Mouse (Mus musculus) midbrain, embryonic 15.5 days (tissue): Measurements from ENCODE around the gene Cldn18. TPM values are rescaled to one million over a fixed set of nuclear protein-coding genes. Genes with fewer than 3 reads are reported as not detected.

Source experiments
- ATAC-seq: fragments of 200-750 bp; cut with Nextera tagmentation; replicated peaks from 2 replicates; pipeline ENCODE4 v1.8.0; 2017; ENCODE audit warnings: moderate TSS enrichment
- H3K27ac ChIP-seq: fragments of 300-500 bp; sonication (generic); 2 replicates; pipeline ENCODE4 v1.5.1; 2015; ENCODE audit warnings: mild to moderate bottlenecking, inconsistent platforms
- H3K27me3 ChIP-seq: fragments of 300-500 bp; sonication (generic); replicated peaks from 2 replicates; pipeline ENCODE4 v1.6.1; 2015; ENCODE audit warnings: inconsistent platforms
- H3K36me3 ChIP-seq: fragments of 300-500 bp; sonication (generic); replicated peaks from 2 replicates; pipeline ENCODE4 v1.6.1; 2015; ENCODE audit warnings: inconsistent platforms
- H3K4me1 ChIP-seq: fragments of 300-500 bp; sonication (generic); 2 replicates; pipeline ENCODE4 v1.6.1; 2015; ENCODE audit warnings: inconsistent platforms
- H3K4me2 ChIP-seq: fragments of 300-500 bp; sonication (generic); 2 replicates; pipeline ENCODE4 v1.6.1; 2015; ENCODE audit warnings: inconsistent platforms, mild to moderate bottlenecking, moderate library complexity
- H3K4me3 ChIP-seq: fragments of 300-500 bp; sonication (generic); 2 replicates; pipeline ENCODE4 v1.5.1; 2015; ENCODE audit warnings: mild to moderate bottlenecking, inconsistent platforms
- H3K9ac ChIP-seq: fragments of 300-500 bp; sonication (generic); 2 replicates; pipeline ENCODE4 v1.6.1; 2015; ENCODE audit warnings: mild to moderate bottlenecking, inconsistent platforms
- H3K9me3 ChIP-seq: fragments of 300-500 bp; sonication (generic); 2 replicates; pipeline ENCODE4 v1.6.1; 2016; ENCODE audit warnings: inconsistent platforms
- WGBS: fragments of 180-500 bp; shearing (Covaris S2); methylation state at CpG from one replicate; pipeline ENCODE4 v1.1.7; 2015; ENCODE audit warnings: mixed read lengths; 5-methylcytosine and 5-hydroxymethylcytosine counted together
- polyA plus RNA-seq: library from polyadenylated mRNA; unstranded; fragments of >200 nt; fragmentation: Nextera tagmentation; extraction: Ambion mirVana; gene quantifications from 2 replicates; pipeline ENCODE4 v1.2.1, GENCODE M21; 2015

The Cldn18 gene
- polyA plus RNA-seq: not detected in 2 replicates

DNA sequence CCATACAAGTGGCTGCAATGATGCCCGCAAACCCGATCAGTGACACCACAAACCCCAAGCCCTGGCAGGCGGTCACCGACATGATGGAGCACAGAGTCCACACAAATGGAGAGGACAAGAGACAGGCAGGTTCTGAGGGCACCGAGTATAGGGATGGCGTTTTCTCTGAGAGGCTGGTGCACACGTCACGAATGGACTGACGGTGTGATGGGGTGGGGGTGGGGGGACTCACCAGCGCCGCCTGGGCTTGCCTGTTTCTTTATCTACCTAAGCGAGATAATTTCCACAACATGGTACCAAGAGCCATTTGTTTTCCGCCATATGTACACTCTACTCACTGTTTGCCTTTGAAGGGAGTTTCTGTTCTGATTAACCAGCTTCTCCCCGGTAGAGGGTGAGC, at the start of gene Cldn18:
TSS of gene Cldn18 (minus strand) at position 134 of the 400 bp plus-strand sequence.
- ATAC-seq: no peak
- 93% methylated on average over 14 of the region's 14 CpGs for WGBS
- no peaks in the 10 kb centered on the region for H3K9me3 ChIP-seq

DNA sequence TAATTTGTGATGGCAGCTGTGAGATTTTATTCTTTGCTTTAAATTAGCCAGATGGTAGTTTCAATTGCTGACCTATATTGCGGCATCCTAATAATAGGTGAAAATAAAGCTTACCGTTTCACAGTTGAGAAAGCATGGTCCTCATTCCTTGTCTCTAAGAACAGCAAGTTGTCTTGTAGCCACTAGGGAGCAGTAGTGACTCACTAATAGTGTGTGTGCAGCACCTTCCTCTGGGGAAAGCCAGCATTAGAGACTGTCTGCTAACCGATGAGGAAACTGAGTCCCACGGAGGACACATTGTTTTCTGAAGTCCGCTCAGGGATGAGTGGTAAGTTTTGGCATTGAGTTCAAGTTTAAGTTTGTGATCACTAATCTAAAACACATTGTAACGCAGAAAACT, 46.5 kb upstream of the Cldn18 start:
- Histone ChIP-seq H3K9ac (no peak overlapping the region), H3K27me3 (no peaks in the 10 kb centered on the region), H3K9me3 (no peaks in the 10 kb centered on the region), H3K27ac (no peak overlapping the region), H3K36me3 (no peaks in the 10 kb centered on the region), H3K4me2 (no peak overlapping the region), H3K4me3 (no peak overlapping the region), H3K4me1 (no peaks in the 10 kb centered on the region)
- ATAC-seq: no peak
- WGBS: 51% methylated on average over 6 of the region's 6 CpGs

More for the DNA sequence above, at the start of gene Cldn18:
- no peaks in the 10 kb centered on the region for H3K27me3 ChIP-seq
- no peaks in the 10 kb centered on the region for H3K4me1 ChIP-seq
- no peak within 1 kb of the TSS for H3K4me3 ChIP-seq
- H3K4me2 ChIP-seq: no peak within 1 kb of the TSS
- H3K36me3 ChIP-seq: no peaks in the 10 kb centered on the region
- no peak within 1 kb of the TSS for H3K9ac ChIP-seq
- H3K27ac ChIP-seq: no peak within 1 kb of the TSS

DNA sequence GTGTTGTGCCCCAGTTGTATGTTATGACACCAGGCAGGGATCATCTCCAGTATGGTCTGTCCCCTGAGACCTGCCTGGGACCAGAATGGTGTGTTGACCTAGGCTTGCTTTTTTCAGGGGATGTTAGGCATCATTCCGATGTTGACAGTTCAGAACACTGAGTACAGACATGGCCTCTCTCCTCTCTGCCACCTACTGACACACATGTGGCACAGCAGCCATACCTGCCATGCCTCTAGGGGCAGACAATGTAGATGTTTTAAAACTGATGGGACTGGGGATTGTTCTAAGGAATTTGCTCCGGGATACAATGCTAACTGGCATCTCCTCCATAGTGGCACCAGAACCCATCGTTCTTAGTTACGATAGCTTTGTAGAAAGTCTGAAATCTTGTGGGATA, 33.2 kb upstream of the Cldn18 start:
- 80% methylated on average over 4 of the region's 4 CpGs for WGBS
- H3K9me3 ChIP-seq: no peaks in the 10 kb centered on the region
- no peak overlapping the region for H3K9ac ChIP-seq
- H3K4me2 ChIP-seq: no peak overlapping the region
- no peaks in the 10 kb centered on the region for H3K36me3 ChIP-seq
- no peaks in the 10 kb centered on the region for H3K4me1 ChIP-seq
- no peak overlapping the region for H3K27ac ChIP-seq
- H3K4me3 ChIP-seq: no peak overlapping the region
- H3K27me3 ChIP-seq: no peaks in the 10 kb centered on the region
- ATAC-seq: no peak

DNA sequence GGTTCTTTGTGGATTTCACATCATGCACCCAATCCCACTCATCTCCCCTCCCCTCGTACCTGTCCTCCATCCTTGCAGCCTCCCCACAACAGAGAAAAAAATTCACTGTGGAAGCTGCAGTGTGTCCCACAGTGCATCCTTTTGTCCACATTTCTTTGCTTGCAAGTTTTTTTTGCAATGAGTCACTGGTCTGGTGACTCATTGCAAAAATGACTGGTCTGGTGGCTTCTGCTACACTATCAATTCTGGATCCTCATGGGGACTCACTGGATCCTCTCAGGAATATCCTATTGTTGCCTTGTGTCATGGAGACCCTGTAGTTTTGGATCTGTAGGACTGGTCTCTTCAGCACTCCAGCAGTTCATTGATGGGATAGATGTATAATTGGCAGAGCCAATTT, 31.2 kb upstream of the Cldn18 start:
- Histone ChIP-seq H3K27ac (no peak overlapping the region), H3K4me3 (no peak overlapping the region), H3K4me1 (no peaks in the 10 kb centered on the region), H3K4me2 (no peak overlapping the region), H3K36me3 (no peaks in the 10 kb centered on the region), H3K27me3 (no peaks in the 10 kb centered on the region), H3K9me3 (no peaks in the 10 kb centered on the region), H3K9ac (no peak overlapping the region)
- 64% methylated on average over 1 of the region's 1 CpGs for WGBS
- ATAC-seq: no peak

GRCm38 (mm10) chr9:99747731-99748130, 30.7 kb upstream of the Cldn18 start:
- Histone ChIP-seq H3K9ac (no peak overlapping the region), H3K27me3 (no peaks in the 10 kb centered on the region), H3K4me3 (no peak overlapping the region), H3K36me3 (no peaks in the 10 kb centered on the region), H3K4me2 (no peak overlapping the region), H3K4me1 (no peaks in the 10 kb centered on the region), H3K27ac (no peak overlapping the region), H3K9me3 (no peaks in the 10 kb centered on the region)
- 68% methylated on average over 4 of the region's 4 CpGs for WGBS
- ATAC-seq: no peak

DNA sequence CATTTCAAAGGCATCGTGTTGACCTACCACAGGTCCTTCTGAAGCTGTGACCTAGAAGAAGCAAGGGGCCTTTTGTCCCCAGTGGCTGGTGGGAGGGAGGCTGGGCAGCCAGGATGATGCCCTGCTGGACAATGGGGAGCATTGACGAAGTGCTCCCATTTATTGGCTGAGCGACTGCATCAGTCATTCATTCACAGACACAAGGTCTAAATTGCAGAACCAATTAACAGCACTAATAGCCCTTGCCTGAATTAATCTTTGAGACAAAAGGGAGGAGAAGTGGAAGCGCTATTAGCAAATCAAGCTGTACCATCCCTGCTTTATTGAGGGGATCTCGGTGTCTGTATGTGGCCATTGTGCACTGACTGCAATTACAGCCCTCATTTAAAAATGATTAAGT, 27.5 kb upstream of the Cldn18 start:
- Histone ChIP-seq H3K36me3 (no peaks in the 10 kb centered on the region), H3K4me2 (no peak overlapping the region), H3K27ac (no peak overlapping the region), H3K9ac (no peak overlapping the region), H3K27me3 (no peaks in the 10 kb centered on the region), H3K4me1 (no peaks in the 10 kb centered on the region), H3K9me3 (no peaks in the 10 kb centered on the region), H3K4me3 (no peak overlapping the region)
- WGBS: 57% methylated on average over 5 of the region's 5 CpGs
- no peak for ATAC-seq

GRCm38 (mm10) chr9:99729943-99730646, 13.0 kb upstream of the Cldn18 start:
- Histone ChIP-seq H3K36me3 (no peaks in the 10 kb centered on the region), H3K4me3 (no peak overlapping the region), H3K27me3 (no peaks in the 10 kb centered on the region), H3K4me2 (no peak overlapping the region), H3K27ac (no peak overlapping the region), H3K4me1 (no peaks in the 10 kb centered on the region), H3K9ac (no peak overlapping the region), H3K9me3 (no peaks in the 10 kb centered on the region)
- WGBS: 31% methylated on average over 15 of the region's 15 CpGs
- ATAC-seq: peak; percentile 82

DNA sequence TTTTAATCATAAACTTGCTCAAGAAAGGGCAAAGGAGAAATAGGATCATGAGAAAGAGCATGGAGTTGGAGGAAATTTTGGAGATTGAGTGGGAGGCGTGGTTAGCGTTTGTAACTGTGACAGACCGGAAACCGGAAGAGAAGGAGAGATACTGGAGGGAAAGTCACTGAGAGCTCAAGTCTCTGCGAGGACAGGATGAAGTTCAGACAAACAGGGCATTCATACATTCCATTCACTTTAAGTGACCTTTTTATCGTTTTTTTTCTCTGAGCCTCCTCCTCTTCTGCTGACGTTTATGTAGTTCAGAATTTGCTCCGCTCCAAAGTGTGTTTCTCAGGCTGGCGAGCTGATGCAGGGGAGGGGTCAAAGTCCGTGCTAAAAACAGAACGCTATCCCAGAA, 10.8 kb upstream of the Cldn18 start:
- no peaks in the 10 kb centered on the region for H3K36me3 ChIP-seq

DNA sequence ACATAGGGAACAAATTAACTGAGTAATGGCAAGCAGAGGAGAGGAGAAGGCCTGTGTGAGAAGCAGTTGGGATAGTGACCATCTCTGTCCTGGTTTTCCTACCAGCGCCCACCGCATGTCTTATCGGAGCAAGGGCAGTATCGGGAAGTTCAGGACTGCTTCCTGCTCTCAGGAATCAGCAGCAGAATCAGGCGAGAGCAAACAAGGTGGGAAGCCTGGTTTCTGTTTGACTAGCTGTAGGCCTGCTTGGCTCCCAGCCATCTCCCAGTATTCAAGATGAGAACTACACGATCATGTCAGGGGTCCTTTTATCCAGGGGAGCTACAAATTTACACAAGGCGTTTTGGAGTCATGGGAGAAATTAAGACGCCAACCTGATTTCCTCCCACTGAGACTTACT, 8.2 kb upstream of the Cldn18 start:
- Histone ChIP-seq H3K9me3 (no peaks in the 10 kb centered on the region), H3K9ac (no peak overlapping the region), H3K4me3 (no peak overlapping the region), H3K4me1 (no peaks in the 10 kb centered on the region), H3K4me2 (no peak overlapping the region), H3K27me3 (no peaks in the 10 kb centered on the region), H3K27ac (no peak overlapping the region), H3K36me3 (no peaks in the 10 kb centered on the region)
- ATAC-seq: no peak
- 87% methylated on average over 8 of the region's 8 CpGs for WGBS

More for the DNA sequence above, 10.8 kb upstream of the Cldn18 start:
- no peaks in the 10 kb centered on the region for H3K9me3 ChIP-seq
- H3K27ac ChIP-seq: no peak overlapping the region
- no peaks in the 10 kb centered on the region for H3K4me1 ChIP-seq
- no peak overlapping the region for H3K4me3 ChIP-seq
- ATAC-seq: no peak
- H3K9ac ChIP-seq: no peak overlapping the region
- H3K27me3 ChIP-seq: no peaks in the 10 kb centered on the region
- no peak overlapping the region for H3K4me2 ChIP-seq
- 79% methylated on average over 11 of the region's 11 CpGs for WGBS

- Histone ChIP-seq H3K9me3 (no peaks in the 10 kb centered on the region), H3K27ac (no peak overlapping the region), H3K27me3 (no peaks in the 10 kb centered on the region), H3K4me2 (no peak overlapping the region), H3K36me3 (no peaks in the 10 kb centered on the region), H3K4me1 (no peaks in the 10 kb centered on the region), H3K4me3 (no peak overlapping the region), H3K9ac (no peak overlapping the region)
- no peak for ATAC-seq
- WGBS: 59% methylated on average over 1 of the region's 1 CpGs
These were observed 2.9 kb upstream of the Cldn18 start for GRCm38 (mm10) chr9:99720011-99720410.

DNA sequence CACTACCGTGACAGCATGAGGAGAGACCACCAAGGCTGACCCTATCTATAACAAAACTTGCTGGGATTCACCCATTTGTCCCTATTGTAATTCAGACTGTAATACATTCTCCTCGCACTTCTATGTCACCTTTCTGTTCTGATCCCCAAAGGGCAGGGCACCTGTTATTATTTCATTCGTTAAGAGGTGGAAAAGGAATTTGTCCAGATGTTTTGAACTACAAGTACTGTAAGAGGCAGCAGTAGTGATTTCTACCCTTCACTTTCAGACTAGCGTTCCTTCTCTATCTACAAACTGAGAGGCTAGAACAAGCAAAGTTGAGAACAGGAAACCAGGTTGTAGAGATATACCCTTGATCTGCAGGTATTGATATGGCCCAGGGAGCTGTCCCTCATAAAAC, 6.8 kb downstream of the Cldn18 start:
- no peak overlapping the region for H3K9ac ChIP-seq
- H3K27me3 ChIP-seq: no peaks in the 10 kb centered on the region
- H3K4me2 ChIP-seq: no peak overlapping the region
- 90% methylated on average over 4 of the region's 4 CpGs for WGBS
- H3K36me3 ChIP-seq: no peaks in the 10 kb centered on the region
- H3K27ac ChIP-seq: no peak overlapping the region
- no peaks in the 10 kb centered on the region for H3K9me3 ChIP-seq
- no peak overlapping the region for H3K4me3 ChIP-seq
- H3K4me1 ChIP-seq: no peaks in the 10 kb centered on the region
- no peak for ATAC-seq

DNA sequence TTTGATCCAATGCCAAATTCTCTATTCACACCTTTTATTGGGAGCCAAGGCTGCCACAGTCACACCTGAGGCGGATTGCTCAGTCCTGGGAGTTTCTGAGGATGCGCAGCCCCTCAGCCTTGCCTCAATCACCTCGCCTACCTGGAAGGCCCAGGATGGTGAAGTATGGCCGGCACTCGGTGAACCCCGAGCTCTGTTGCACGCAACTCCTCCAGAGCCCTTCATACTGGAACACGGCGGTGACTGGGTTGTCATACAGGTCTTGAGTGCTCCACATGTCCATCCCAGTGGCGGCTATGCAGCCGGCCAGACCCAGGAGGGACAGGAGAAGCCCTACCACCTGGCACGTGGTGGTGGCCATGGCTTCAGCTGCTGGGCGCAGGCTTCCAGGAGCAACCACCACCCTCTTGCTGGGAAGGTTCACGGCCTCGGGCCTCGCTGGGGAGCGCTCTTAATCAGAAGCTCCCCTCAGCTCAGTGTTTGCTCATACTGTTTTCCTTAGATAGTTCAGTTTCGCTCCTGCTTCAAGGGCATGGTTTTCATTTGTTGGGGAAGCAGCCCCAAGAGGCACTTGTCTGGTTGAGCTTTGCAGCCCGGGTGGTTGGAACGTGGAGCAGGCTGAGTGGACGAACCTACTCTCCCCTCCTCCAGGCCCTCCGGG, 7.3 kb downstream of the Cldn18 start:
- no peak overlapping the region for H3K27ac ChIP-seq
- no peak overlapping the region for H3K4me3 ChIP-seq
- H3K36me3 ChIP-seq: no peaks in the 10 kb centered on the region
- H3K4me1 ChIP-seq: no peaks in the 10 kb centered on the region
- H3K9ac ChIP-seq: no peak overlapping the region
- H3K4me2 ChIP-seq: no peak overlapping the region
- no peak for ATAC-seq
- WGBS: 94% methylated on average over 22 of the region's 22 CpGs
- no peaks in the 10 kb centered on the region for H3K9me3 ChIP-seq
- no peaks in the 10 kb centered on the region for H3K27me3 ChIP-seq
